Mouse (Mus musculus): ENCODE data around the gene Hsd17b6.
"Not testable (repeated sequence)": the region's sequence is repeated elsewhere in the genome, so short reads cannot be mapped to it uniquely, and the experiment has no call there.

Gene Hsd17b6

DNA sequence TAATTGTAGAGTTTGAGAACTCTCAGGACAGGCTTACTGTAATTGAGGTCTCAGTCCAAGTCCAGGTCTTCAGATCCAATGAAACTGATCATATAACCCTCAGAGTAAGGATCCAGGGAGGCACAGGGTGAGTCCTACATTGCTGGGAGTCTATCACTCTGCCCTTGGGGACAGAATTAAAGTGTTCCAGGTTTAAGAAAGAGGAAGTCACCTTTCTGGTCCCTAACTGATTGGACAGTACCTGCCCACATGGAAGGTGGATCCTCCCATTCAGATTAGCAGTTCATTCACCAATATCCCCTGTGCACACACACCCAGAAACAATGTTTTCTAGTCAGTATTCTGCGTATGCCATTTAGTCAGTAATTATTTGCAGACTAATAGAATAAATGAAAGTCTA lies at the start of gene Hsd17b6:
Gene Hsd17b6, minus strand, starts transcription at position 166 of the 400 bp plus-strand sequence.
- no peak for DNase-seq

DNA sequence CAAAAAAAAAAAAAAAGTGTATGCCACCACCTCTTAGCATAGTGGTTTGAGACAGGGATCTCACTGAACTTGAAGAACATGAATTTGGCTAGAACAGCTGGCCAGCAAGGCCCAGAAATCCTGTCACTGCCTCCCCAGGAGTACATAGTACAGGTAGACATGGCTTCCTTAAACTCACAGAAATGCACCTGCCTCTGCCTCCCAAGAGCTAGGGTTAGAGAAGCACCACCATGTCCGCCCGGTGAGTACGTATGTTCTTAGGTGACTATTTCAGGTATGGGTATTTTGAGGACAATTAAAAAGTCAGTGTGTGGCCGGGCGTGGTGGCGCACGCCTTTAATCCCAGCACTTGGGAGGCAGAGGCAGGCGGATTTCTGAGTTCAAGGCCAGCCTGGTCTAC lies 45.6 kb upstream of the Hsd17b6 start:
- DNase-seq: no peak

GRCm38 (mm10) chr10:128052136-128052535 lies 44.7 kb upstream of the Hsd17b6 start:
- not testable (repeated sequence) for DNase-seq

DNA sequence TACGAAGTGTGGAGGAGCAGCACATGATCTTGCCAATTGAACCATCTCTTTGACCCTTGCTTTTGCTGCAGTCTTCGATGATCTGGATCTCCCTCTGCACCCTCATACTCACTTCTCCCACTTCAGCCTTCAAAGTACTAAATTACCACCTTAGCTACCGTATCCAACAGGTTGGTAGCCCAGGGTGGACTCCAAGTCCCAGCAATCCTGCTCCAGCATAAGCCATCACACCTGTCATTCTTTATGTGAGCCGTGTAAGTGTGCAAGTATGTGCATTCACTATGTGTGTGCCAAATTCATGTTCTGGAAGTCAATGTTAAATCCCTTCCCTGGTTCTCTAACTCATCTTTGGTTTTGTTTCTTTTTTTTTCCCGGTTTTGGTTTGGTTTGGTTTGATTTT lies 44.2 kb upstream of the Hsd17b6 start:
- DNase-seq: no peak

DNA sequence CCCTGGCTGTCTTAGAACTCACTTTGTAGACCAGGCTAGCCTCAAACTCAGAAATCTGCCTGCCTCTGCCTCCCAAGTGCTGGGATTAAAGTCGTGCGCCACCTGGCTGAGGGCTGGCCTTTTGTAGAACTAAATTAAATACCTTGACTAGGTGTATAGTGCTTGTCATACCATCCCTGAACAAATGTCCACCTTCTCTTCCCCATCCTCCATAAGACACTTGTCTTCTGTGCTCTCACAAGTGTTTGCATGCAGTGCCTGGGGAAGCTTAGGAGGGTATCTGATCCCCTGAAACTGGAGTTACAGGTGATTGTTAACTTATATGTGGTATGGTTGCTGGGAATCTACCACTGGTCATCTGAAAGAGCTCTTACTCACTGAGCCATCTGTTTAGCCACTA lies 42.9 kb upstream of the Hsd17b6 start:
- no peak for DNase-seq

DNA sequence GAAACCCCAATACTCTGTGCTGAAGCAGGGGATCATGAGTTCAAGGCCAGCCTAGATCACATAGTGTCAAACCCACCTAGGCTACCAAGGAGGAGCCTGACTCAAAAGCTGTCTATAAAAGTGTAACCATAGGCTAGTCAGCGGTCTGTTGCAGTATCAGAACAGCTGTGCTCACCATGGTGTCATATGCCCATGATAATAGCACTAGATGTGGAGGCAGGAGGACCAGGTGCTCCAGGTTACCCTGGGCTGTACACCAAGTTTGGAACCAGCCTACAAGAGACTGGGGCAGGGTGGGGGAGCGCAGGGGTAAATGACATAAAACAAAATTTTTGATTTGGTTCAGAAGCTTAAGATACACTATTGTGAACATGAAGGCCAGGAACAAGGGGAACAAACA lies 42.3 kb upstream of the Hsd17b6 start:
- DNase-seq: no peak

- no peak for DNase-seq
These were observed 40.7 kb upstream of the Hsd17b6 start for GRCm38 (mm10) chr10:128048157-128048556.

DNA sequence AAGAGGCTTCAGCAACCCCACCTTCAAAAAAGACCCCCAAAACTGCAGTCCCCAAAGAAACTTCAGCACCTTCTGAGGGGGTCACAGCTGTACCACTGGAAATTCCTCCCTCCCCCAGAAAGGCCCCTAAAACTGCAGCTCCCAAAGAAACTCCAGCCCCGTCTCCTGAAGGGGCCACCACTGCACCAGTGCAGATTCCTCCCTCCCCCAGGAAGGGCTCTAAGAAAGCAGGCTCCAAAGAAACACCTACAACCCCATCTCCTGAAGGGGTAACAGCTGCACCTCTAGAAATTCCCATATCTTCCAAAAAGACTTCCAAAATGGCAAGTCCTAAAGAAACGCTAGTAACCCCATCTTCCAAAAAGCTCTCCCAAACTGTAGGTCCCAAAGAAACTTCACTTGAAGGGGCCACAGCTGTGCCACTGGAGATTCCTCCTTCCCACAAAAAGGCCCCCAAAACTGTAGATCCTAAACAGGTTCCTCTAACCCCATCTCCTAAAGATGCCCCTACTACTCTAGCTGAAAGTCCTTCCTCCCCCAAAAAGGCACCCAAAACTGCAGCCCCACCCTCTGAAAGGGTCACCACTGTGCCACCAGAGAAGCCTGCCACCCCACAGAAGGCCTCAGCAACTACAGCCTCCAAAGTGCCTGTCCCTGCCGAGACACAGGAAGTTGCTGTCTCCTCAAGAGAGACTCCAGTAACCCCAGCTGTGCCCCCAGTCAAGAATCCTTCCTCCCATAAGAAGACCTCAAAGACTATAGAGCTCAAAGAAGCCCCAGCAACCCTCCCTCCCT lies 35.8 kb upstream of the Hsd17b6 start:
- DNase-seq: no peak

GRCm38 (mm10) chr10:128042466-128042865 lies 35.1 kb upstream of the Hsd17b6 start:
- DNase-seq: no peak

- no peak for DNase-seq
These were observed 34.2 kb upstream of the Hsd17b6 start for GRCm38 (mm10) chr10:128041636-128042035.

DNA sequence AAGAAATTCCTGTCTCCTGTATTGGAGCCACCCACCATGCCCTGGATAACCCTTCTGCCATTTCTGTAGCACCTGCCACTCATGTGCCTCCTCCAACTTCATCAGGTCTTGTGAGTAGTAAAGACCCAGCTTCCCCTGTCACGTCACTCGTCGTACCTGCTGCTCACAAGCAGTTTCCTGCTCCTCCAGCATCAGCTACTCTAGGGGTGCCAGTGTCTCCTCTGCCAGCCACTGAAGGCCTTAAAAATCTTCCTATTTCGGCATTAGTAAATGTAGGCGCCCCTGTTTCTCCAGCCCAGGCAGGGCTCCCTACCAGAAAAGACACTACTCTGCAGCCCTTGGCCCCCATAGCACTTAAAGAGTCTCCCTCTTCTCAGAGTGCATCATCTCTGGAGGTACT lies 32.9 kb upstream of the Hsd17b6 start:
- DNase-seq: no peak

DNA sequence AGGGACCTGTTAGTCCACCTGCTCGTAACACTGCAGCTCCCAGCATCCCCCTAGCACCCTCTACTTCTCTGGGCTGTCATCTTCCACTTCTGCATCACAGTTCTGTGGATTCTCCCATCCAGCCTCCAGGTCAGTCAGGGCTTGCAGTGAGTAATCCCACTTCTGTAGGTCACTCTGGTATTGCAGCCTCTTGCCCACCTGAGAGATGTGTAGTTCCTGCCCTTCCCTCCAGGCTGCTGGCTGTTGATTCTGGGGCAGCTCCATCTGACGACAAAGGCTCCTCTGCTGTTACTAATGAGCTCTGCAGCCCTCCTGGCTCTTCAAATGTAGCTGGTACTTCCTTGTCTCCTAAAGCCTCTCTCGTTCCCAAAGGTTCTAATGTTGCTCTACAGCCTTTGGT lies 32.4 kb upstream of the Hsd17b6 start:
- DNase-seq: no peak

GRCm38 (mm10) chr10:128039167-128039566 lies 31.8 kb upstream of the Hsd17b6 start:
- DNase-seq: no peak

DNA sequence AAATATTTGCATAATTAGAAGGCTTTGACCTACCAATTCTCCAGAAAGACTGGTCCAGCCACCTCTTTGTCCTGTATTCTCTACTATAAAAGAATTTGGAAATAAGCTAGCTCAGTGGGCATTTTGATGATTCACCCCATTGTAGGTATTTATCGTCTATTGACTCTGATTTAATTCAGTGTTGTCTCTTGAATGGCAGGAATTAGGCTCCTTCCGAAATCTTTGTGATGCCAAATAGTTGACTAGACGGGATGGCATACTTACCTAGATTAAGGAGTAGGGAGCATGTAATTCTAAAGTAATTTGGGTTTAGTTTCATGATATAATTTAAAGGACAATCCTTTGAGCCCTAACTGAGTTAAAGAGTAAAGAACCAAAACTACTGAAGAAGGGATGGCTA lies 30.5 kb upstream of the Hsd17b6 start:
- DNase-seq: no peak

GRCm38 (mm10) chr10:128036746-128037425 lies 29.5 kb upstream of the Hsd17b6 start:
- peak; percentile 62 to 70 for DNase-seq

- no peak for DNase-seq
These were observed 23.4 kb upstream of the Hsd17b6 start for GRCm38 (mm10) chr10:128030860-128031259.

- no peak for DNase-seq
These were observed 22.5 kb upstream of the Hsd17b6 start for GRCm38 (mm10) chr10:128029931-128030330.

GRCm38 (mm10) chr10:128023496-128023895 lies 16.1 kb upstream of the Hsd17b6 start:
- no peak for DNase-seq

DNA sequence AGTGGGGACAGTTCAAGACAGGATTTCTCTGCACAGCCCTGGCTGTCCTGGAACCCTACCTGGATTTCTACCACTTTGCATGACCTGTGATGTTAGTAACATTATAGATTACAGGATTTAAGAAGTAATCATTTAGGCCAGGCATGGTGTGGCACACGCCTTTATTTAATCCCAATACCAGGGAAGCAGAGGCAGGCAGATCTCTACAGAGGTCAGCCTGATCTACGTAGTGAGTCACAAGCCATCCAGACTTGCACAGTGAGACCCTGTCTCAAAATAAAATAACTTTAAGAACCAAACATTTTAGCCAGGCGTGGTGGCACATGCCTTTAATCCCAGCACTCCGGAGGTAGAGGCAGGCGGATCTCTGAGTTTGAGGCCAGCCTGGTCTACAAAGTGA lies 14.8 kb upstream of the Hsd17b6 start:
- no peak for DNase-seq

DNA sequence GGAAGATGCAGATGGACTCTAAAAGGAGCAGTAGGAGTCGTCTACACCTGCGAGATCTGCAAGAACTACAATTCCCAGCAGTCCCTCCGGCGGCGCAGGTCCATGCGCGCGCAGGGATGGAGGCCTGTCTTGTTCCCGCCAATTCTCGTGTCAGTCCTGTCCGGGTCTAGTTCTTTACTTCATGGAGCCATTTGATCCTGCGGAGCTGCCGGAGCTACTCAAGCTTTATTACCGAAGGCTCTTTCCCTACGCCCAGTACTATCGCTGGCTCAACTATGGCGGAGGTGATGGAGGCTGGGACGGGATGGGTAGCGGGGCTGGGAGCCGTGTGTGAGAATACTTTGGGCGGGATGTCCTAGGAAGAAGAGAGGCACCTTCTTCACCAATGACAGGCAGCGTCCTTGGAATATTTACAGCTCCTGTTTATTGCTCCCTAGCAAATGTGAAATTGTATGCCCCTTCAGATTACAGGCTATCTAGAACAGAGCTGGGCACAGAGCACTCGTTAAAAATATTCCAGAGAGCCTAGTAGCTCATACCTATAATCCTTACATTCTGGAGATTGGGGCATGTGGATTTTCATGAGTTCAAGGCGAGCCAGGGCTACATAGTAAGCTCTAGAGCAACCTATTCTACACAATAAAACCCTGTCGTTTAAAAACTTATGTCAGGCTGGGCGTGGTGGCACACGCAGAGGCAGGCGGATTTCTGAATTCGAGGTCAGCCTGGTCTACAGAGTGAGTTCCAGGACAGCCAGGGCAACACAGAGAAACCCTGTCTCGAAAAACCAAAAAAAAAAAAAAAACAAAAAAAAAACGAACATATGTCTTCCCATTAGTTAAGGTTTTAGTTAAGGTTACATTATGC lies 7.9 kb upstream of the Hsd17b6 start, which contains the start of gene Prim1:
Gene Prim1, plus strand, starts transcription at position 101 of the 867 bp plus-strand sequence.
- peak; percentile 83 for DNase-seq

- no peak for DNase-seq
These were observed 2.3 kb upstream of the Hsd17b6 start for GRCm38 (mm10) chr10:128009735-128010134.

DNA sequence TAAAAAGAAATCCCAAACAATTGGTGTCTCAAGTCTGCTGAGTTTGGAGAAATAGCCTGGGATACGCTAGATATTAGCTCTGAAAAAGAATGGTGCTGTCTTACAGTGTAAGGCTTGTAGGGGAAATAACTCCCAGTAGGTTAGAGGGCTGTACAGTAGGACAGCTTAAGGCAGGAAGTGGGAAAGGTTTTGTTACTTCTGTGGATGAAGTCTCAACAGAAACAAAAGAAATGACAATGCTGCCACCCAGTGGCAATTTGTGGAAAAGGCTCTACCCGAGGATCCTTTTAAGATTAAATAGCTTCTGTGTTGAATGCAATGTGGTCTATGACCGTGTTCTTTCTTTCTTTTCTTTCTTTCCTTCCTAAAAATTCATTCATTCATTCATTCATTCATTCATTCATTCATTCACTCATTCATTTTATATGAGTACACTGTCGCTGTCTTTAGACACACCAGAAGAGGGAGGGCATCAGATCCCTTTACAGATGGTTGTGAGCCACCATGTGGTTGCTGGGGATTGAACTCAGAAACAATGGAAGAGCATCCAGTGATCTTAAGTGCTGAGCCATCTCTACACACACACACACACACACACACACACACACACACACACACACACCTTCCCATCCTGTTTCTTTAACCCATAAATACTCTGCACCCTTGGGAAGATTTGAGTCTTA lies 937 bp upstream of the Hsd17b6 start:
- peak in 1 of 2 experiments; percentile 80 for DNase-seq

DNA sequence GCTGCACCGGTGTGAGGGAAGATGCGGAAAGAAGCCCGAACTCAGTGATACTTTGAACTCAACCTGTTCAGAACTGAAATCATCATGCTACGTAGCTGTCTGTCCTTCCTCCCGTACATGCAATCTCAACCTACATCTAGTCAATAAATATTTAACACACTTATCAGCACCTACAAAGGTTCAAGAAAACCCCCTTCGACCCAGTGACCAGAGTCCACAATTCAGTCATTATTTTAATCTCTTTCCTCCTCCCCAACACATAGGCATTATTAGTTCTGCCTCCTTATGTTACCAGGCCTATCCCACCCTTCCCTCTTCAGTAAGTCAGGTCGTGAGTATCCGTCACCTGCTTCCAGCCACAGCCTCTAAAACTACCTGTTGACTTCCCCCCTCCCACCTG lies 1.9 kb downstream of the Hsd17b6 start:
- no peak for DNase-seq

All from lung, postnatal 4 days (tissue).